Comparison of ENCODE assay signal across 12 mouse cellular contexts in the genomic region with DNA sequence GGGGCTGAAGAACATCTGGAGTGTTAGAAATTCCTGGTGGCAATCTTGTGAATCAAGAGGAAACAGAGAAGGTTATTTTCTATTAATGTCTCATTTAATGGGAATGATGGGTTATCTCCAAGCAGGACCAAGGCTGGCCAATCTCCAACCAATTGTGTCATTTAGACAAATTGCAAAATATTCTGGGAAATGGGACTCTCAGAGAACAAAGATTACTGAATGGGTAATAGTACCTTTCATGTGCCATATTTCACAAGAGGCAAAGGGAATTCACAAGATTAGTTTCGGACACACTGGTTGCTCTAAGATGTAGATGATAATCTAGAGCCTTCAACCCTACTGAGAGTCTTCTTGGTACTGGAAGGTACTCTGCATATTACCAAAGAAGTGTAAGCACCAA.
"Had no signal": no experiment of that assay in that cellular context is flagged by ENCODE, and none has a peak within 500 bp of the region (broad histone marks: within the 10 kb centered on the region; RNA-seq: fewer than 3 reads in every experiment).

No protein-coding gene starts in this region.

- ATAC-seq: liver, postnatal 0 days; midbrain, embryonic 13.5 days; midbrain, embryonic 16.5 days had no signal

- DNase-seq: kidney, adult 2 months; kidney, postnatal 25 days; layer of hippocampus, adult 9-11 months; liver; liver, postnatal 0 days; lung, postnatal 10 days; retina, postnatal 1 day; right cerebral cortex, postnatal 25 days; spleen, adult 18-20 months; thymus, postnatal 25 days had no signal
